Mouse (Mus musculus) testis, postnatal 14 days (tissue): Measurements from ENCODE around the gene Slc31a2.

Experiments used
- DNase-seq: peaks from one replicate; pipeline ENCODE4 v3.0.0; 2021; ENCODE audit warnings: low spot score

Gene Slc31a2

DNA sequence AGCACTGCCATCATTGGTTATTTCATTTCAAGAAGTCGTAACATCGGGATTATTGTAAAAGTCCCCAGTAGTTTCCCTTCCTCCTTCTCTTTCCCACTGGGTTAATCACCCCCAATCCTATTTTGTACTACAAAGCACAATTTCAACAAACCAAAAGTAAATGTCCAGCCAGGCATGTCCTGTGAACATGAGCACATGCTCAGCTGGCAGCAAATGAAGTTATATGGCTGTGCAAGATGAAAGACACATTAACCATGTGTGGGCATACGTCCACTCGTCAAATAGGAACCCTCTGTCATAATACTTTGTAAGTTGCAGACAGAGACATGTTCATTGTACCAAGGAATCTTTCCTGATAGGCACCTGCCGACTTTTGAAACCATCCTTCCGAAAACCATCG, 20.6 kb downstream of the Slc31a2 start:
- no peak for DNase-seq

DNA sequence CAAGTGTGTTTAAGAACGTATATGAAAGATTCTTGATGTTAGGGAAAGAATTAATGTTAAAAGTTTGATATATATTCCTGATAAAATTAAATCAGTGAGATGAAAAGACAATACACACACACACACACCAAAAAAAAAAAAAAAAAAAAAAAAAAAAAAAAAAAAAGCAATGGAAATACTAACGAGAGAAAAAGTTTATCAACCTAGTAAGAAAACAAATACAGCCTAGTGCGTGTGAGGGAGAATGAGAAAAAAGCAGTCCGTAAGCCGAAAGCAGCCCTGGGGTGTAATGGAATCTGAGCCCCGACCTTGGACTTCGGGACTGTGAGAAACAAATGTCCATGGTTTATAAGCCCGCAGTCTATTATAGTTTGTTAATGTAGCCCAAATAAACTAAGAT, 23.2 kb downstream of the Slc31a2 start:
- DNase-seq: no peak

DNA sequence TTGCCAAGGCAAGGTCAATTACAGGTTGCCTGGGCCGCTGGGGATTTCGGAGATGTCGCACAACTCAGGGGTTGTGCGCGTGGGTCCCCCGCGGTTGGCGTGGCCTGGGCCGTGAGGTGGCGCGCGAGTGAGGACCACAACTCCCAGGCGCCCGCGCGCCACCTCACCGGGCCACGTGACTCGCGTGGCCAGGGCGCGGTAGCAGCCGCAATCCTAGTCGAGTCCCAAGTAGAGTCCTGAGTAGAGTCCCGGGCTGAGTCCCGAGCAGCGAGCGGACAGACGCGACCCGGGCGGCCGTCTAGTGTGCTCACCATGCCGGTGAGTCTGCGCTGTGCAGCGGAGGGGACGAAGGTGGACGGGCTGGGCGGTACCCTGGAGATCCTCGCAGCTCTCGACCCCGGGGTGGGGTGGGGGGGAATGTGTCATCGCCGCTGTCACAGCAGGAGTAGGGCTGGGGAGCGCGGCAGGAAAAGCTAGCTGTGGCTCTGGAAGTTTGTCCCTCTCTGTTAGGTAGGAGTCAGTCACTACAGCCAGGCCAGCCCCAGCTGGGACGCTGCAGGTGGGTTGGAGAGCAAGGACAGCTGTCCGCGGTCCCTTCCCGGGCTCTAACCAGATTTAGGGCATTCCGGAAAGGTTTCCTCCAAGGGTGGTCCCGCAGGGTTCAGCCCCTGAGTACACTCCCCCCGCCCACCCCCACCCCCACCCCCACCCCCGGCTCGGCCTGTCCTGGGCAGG, 24.1 kb downstream of the Slc31a2 start:
- DNase-seq: peak; percentile 73

DNA sequence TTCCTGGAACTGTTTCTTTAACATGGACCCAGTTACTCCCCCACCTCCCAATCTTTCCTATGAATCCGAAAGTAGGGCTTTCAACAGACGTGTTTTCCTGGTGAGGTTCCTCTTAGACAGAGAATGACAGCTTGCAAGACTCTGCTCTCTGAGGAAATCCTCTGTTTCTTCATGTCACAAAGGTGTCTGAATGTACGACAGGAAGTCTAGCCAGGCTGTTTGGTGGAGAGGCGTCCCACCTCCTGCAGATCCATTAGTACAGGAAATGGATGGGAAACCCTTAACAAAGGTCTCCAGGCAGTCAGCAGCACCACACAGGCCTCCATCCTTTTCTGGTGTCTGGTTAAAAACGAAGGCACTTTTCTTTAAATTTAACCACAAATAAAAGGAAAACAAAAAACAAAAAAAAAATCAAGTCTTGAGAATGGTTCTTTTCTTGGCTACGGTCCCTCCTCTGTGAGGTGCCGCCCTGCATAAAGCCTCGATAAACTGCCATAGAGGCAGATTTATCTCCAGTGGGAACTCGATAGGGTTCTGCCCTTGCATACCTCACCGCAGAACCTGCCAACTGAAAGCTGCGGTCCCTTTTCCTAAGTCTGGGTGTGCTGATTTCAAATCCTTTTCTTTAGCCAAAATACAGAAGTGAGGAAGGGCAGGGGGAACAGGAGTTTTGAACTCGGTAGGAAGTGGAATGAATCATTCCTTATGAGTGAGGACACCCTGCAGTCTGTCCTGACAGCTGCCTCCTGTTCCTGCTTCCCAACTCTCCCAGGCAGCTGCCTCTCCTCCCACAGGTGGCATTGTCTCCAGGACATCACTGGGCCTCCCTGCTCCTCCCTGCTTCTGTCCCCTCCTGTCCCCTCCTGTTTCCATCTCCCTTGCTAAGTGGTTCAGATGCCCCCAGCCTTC, 24.9 kb downstream of the Slc31a2 start:
- no peak for DNase-seq

DNA sequence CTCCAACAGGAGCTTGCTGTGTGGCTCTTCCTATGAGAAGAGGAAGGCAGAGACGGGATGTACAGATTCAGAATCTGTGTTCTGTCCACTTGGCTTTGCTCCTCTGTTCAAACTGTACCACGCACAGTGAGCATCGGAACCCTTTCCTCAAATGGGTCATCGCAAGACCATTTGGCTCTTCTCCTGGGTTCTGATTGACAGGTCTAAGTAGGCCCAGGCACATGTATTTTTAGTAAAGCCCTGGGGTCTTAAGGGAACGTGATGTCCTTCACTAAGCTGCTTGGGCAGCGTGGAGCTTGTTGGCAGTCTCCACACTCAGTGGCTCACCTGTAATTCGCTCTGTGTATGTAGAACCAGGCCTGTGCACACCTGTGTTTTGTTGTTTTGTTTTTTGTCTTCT, 26.9 kb downstream of the Slc31a2 start:
- no peak for DNase-seq

DNA sequence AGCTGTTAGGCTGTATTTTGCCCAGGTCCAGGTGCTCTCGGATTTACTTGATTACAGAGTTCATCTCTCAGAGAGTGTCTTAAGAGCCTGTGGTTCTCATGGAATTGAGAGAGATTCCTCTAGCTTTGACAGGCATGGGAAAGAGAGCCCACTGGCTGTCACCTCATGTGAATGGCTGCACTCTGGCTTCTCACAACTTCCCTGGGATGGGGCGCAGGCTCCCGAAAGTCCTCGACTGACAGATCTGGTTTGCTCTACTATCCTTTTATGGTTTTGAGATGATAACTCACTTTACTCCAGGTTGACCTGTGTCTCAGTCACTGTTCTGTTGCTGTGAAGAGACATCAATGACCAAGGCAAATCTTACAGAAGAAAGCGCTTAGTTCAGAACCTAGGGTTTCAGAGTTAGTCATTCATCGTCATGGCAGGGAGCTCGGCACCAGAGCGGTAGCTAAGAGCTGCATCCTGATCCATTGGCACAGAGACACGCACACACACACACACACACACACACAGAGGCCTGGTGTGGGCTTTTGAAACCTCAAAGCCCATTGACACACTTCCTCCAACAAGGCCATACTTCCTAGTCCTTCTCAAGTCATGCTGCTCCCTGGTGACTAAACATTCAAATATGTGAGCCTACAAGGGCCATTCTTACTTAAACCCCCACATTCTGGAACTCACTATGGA, 28.6 kb downstream of the Slc31a2 start:
- DNase-seq: no peak

DNA sequence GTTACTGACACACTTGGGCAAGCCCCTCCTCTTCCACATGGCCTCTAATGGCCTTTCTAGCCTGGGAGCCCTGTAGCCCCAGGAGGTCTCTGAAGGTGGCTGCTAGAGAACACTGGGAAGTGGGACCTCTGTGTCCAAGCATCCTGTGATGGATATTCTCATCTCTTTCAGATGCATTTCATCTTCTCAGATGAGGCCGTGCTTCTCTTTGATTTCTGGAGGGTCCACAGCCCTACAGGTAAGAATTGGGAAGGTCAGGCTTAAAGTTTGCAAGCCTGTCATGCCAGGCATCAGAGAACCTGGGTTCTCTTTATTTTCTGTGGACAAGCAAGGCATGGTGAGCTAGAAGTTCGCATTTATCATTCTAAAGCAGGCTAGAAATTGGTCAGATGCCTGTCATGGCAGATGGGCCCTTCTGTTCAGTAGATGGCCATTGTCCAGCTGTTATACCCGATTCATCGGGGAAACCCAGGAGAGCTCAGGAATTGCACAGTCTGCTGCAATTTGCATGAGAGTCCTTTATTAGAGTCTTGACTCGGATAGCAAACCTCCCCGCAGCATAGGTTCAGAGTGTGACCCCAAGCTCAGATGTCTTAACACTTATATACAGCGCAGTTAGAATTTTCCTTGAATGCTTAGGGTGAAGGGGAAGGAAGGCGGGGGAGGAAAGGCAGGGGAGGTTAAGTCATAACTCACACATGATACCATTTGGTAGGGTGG, 30.3 kb downstream of the Slc31a2 start:
- DNase-seq: no peak

DNA sequence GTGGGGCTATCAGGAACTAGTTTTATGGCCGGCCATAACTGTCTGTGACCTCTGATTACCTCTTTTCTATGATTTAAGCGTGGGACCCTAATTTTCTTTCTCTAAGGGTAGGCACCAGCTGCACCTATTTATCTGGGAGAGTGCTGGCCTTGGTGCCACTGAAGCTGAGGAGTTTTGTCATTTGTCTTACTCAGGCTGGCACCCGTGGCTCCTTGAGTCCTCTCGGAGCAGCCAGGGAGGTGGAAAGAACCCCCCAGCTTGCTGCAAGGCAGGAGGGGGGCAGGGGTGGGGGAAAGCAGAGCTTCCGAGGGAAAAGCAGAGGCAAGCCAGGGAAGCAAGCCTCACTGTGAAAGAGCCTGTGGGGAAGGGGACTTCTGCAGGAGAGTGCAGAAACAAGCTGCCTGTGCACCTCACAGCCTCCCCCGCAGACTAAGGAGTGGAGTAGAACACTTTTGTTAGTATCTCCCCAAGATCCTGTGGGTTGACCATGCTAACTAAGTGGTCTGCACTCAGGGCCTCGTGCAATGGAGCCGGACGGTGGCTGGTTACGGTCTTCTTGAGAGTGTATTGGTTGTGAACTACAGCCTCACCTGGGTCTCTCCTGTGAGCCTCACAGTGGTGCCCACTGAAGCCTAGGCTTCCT, 31.0 kb downstream of the Slc31a2 start:
- DNase-seq: no peak

DNA sequence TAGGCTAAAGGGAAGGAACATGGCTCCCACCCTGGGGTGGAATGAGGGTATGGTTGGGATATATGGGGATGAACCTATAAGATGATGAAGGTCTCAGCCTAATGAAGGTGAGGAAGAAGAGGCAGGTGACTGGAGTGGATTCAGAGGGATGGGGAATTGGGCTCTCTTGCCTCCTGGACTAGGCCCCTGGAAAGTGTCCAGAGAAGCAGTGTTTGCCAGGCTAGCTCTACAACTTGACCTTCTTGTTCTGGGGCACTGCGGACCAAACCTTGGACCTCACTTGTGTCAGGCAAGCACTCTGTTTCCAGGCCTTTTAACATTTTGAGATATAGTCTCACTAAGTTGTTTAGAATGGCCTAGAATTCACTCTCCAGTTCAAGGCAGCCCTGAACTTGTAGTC, 32.4 kb downstream of the Slc31a2 start:
- DNase-seq: no peak

DNA sequence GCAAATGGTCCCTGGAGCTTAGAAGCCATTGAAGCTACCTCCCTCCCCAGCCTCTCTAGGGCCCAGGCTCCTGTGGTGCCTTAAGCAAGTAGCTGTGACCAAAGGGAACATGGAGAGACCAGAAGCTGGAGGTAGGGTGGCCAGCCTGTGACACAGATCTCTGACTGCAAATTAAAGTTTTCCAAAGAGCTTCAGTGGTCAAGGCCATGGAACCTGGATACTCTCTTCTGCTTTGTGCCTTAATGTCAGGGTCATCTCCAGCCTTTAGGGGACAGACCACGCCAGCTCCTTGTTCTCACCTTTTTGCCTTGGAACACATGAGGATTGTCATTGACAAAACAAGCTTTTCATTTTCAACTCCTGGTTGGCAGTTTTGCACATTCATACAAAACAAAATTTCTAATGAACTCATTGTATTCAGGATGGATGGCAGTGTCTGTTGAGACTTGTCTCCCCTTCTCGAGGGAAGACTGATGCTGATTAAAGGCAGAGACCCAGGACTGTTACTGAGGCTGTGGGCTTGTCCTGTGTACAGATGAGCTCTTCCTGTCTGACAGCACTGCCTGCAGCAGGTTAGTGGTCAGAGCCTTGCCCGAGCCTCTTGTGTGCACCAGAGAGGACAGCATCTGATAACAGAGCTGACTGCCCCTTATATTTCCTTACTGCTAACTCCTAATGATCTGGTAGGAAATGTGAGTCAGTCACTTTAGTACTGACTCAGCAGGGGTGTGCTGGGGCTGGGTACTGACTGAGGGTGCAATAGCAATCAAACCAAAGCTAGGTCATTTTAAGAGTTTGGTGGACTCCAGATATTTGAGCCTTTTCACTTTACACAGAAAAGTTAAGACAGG, 35.1 kb downstream of the Slc31a2 start:
- no peak for DNase-seq

DNA sequence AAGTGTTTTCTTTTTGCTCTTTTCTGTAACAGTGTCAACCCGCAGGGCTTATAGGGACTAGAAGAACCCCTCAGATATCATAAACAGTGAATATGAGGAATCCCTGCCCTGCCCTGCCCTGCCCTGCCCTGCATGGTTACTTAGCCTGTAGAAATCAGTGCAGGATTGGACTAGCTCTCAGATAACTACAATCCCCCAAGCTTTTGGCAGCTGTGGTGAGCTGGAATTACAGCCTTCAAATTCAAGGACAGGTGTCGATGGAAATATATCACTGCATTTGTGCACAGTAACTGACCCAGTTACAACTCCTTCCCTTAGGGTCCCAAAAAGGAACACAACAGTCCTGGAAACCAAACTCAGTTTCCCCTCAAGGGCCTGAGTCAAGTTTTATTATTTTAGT, 37.6 kb downstream of the Slc31a2 start:
- DNase-seq: no peak

DNA sequence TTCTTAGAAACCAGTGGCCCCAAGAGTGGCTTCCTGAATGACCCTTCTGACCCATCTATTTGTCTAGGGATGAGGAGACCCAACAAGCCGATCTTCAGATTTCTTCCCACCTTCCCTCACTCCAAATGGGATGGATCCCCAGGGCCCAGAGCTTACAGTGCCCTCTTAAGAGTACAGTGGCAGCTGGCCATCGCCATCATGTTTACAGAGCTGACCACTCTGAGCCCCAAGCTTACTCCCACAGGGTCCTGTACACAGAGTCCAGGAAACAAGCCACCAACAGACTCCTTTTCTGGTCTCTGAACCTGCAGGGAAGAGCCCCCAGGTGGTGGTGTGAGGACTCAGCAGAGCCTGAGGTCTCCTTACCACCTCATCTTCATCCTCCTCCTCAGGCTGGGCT, 40.4 kb downstream of the Slc31a2 start:
- DNase-seq: no peak

DNA sequence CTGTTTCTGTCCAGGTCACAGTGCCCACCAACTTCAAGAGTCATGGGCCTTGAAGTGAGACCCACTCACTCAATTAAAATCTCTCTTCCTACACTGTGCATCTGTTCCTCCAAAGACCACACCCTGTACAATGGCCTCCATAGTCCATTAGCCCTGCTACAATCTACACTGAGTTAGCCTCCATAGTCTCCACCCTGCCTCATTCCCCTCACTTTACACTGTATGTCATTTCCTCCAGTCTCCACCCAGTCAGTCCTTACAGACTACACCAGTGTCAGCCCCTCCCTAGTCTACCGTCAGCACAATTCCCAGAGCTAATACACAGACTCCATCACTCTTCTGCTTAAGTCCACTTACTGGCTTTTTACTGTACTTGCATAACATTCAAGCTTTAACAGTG, 40.9 kb downstream of the Slc31a2 start:
- no peak for DNase-seq

DNA sequence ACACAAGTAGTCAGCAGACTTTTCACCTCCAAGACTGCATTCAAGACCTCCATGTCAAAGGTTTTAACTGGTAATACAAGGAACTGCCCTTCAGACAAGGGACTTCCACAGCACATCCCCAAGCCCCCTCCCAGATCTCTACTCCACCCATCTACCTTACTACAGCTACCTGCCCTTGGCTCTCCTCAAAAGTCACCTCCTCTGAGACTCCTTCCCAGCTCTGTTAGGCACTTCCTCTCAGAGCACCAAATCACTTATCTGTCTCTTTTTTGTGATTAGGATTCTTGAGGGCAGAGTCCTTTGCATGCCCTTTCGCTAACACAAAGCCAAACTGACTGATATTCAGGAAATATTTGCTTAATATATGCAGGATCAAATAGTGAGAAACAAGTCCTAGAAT, 43.9 kb downstream of the Slc31a2 start:
- no peak for DNase-seq

DNA sequence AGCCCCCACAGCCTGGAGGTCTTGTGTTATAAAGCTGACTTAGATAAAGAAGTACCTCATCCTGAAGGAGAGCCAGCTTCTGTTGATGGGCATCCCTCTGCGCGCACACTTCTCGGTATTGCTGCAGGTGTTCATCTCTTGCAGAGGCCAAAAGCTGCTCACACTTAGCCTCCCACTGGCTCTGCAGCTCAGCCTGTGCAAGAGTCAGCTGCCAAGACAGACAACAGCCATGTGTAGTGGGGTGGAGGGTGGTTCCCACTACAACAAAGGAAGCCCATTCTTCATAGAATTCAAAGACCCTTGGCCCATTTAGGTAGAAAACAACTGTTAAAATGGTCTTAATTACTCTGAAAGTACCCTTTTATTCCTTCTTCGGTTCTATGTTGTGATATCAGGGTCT, 44.5 kb downstream of the Slc31a2 start:
- no peak for DNase-seq

DNA sequence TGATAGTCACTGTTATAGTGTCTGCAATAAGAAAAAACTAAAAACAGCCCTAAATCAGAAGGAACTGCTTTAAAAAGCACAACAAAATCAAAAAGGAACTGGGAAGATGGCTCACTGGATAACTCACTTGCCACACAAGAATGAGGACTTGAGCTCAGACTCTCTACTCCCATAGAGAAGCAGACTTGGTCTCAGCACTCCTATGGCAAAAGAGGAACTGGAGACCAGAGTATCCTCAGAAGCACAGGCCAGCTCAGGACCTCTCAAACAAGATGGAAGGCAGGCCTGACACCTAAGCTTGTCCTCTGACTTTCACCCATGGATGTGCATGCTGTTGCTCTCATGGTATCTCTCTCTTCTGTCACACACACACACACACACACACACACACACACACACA, 46.0 kb downstream of the Slc31a2 start:
- DNase-seq: no peak

DNA sequence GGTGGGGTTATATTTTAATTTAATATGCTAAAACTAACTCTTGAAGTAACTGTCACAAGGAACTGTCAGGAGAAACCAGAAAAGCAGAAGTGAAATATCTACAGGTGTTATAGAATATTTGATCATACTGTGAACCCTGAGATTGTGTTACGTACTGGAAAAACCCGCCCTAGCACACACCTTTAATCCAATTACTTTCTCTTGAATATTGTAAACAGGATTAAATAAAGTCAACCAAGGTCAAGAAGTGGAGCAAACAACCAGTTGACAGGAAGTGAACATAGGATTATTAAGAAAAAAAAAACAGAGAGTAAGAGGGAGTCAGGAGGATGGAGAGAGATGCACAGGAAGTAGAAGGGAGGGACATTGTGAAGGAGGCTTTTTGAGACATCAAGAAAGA, 50.5 kb downstream of the Slc31a2 start:
- no peak for DNase-seq

DNA sequence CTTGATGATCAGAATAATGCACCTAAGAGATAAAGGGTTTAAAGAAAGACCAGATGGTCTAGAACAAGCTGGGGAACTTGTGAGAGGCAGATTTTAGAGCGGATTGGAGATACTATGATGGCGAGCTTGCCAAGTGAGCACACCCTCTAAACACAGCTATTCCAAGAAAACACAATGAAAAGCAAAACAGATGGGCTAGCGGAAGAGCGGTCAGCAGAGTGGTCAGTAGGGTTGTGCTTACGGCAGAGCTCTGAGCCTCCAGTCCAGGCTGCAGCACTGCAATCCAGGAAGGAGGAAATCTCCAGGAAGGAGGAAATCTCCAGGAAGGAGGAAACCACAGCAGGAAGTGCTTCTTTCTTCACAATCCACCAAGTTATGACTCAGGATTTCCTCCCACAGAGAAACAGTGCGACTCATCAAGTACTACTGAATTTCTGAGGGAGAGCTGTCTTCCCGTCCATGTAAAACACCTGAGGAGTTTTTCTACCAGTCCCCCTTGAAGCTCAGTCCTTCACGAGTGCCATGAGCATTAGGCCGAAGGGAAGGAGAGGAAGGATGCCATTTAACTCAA, 51.4 kb downstream of the Slc31a2 start:
- DNase-seq: no peak

DNA sequence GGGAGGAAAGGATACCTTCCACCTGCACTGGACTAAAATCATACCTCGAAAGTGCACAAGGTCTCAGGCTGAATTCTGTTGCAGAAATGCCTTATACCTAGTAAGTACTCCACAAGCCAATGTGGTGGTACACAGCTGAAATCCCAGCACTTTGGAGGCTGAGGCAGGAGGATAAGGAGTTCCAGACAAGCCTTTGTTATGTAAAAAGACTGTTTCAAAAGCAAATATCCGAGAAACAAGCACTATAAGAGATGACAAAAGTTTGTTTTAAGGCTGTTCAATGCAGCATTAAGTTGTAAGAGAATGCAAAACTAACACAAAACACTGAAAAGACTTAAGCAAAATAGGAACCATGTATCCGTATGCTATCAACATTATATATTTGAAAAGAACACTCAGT, 52.2 kb downstream of the Slc31a2 start:
- DNase-seq: no peak

DNA sequence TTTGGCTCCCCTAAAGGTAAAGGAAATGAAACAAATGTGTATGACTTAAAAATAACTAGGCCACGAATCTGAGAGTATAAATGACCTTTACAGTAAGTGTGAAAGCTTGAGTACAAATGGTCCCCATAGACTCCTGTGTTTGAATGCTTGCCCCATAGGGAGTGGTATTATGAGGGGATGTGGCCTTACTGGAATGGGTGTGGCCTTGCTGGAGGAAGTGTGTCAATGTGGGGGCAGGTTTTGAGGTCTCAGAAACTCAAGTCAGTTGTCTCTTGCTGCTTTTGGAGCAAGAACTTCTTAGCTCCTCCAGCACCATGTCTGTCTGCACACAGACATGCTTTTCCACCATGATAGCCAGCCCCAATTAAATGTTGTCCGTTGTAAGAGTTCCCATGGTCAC, 54.1 kb downstream of the Slc31a2 start:
- DNase-seq: no peak
